Mouse (Mus musculus): Measurements from ENCODE around the gene Wwox. TPM values are rescaled to one million over a fixed set of nuclear protein-coding genes. Genes with fewer than 3 reads are reported as not detected.

Gene Wwox
- polyA plus RNA-seq, 1 experiment from 2014 or later = 13.7 TPM

DNA sequence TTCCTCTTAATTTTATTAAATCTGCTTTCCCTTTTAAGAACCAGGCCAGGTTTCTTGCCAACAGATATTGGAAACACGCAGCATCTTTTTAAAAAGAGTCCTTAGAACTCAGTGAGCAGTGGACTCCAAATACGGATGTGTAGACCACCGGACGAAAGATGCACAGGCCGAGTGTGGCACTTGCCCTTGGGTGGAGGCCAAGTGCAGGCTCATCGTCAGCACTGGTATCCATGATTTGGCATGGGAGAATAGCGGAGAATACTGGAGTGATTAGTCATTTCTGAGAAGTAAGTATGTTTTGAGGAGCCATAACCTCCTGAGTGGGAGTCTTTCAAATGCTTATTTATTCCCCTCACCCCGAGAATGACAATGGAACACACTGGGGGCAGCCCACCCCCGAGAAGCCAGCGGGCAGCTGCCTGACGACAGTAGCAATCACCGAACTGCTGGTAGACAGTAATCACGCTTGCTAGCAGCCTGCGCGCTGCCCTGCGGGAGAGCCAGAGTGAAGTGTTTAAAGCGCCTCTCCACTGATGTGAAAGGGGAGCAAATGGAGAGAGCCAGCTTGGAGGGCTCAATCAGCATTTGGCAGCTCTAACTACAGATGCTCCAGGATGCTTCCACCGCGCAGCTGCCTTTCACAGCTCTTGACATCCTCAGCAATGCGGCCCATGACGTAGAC is 29.2 kb downstream of the Wwox start:
- Histone ChIP-seq H3K4me1 (no peaks in the 10 kb centered on the region), H3K4me2 (replicated peaks) (no peak overlapping the region), H3K4me3 (replicated peaks) (no peak overlapping the region), H3K36me3 (peaks cover 5% of the 10 kb centered on the region; the same call in 1 of the 2 replicates), H3K27me3 (no peaks in the 10 kb centered on the region), H3K9ac (no peak overlapping the region), H3K9me3 (replicated peaks) (no peaks in the 10 kb centered on the region), H3K27ac (replicated peaks) (no peak overlapping the region)
- no peak for ATAC-seq (ENCODE audit: insufficient number of reproducible peaks, low FRiP score, low TSS enrichment, low read depth)
- 85% methylated on average over 21 of the region's 21 CpGs for WGBS

DNA sequence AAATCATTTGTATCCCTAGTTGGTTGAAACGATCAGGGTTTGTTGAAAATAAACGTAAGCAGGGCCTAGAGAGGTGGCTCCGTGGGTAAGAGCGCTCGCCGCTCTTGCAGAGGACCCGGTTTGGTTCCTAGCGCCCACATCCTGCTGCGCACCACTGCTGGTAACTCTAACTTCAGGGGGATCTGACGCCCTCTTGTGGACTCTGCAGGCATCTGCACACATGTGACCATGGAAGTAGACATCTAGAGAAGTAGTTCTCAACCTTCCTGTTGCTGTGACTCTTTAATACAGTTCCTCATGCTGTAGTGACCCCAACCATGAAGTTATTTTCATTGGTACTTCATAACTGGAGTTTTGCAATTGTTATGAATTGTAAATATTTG is 29.7 kb downstream of the Wwox start:
- Histone ChIP-seq H3K27ac (replicated peaks) (no peak overlapping the region), H3K9ac (no peak overlapping the region), H3K4me1 (no peaks in the 10 kb centered on the region), H3K9me3 (replicated peaks) (no peaks in the 10 kb centered on the region), H3K27me3 (no peaks in the 10 kb centered on the region), H3K4me2 (replicated peaks) (no peak overlapping the region), H3K4me3 (replicated peaks) (no peak overlapping the region), H3K36me3 (peaks cover 5% of the 10 kb centered on the region; the same call in 1 of the 2 replicates)
- WGBS = 91% methylated on average over 10 of the region's 10 CpGs
- ATAC-seq (ENCODE audit: insufficient number of reproducible peaks, low FRiP score, low TSS enrichment, low read depth) = no peak

DNA sequence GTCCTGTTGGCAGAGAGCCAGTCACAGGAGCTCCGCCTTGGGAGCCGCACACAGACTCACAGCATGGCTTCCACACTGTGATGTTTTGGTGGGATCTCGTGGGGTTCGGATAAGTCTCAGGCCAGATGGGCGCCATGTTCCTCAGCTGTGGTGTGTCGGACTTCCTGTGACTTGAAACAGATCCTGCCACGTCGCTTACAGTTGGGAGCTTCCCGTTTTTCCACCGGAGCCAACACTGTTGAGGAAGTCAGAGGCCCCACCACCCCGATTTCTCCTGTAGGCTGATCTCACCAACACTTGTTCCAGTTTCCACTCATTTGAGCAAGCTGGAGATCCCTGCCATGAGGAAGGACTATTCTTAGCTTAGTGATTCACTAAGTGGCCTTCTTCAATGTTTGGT is 34.1 kb downstream of the Wwox start:
- WGBS = 84% methylated on average over 11 of the region's 11 CpGs
- Histone ChIP-seq H3K4me3 (replicated peaks) (no peak overlapping the region), H3K9me3 (replicated peaks) (no peaks in the 10 kb centered on the region), H3K4me1 (peaks cover 7% of the 10 kb centered on the region; the same call in 1 of the 2 replicates), H3K27ac (replicated peaks) (no peak overlapping the region), H3K27me3 (no peaks in the 10 kb centered on the region), H3K9ac (no peak overlapping the region), H3K36me3 (peaks cover 5% of the 10 kb centered on the region; the same call in 1 of the 2 replicates), H3K4me2 (replicated peaks) (no peak overlapping the region)
- no peak for ATAC-seq (ENCODE audit: insufficient number of reproducible peaks, low FRiP score, low TSS enrichment, low read depth)

- 60% methylated on average over 10 of the region's 10 CpGs for WGBS
- H3K9ac ChIP-seq = no peak overlapping the region
- H3K9me3 ChIP-seq (replicated peaks) = no peaks in the 10 kb centered on the region
- H3K27me3 ChIP-seq = no peaks in the 10 kb centered on the region
- ATAC-seq (ENCODE audit: insufficient number of reproducible peaks, low FRiP score, low TSS enrichment, low read depth) = 0 out of 2 replicates have a peak, but pooled peaks have one; percentile 24
- H3K4me2 ChIP-seq (replicated peaks) = no peak overlapping the region
- H3K36me3 ChIP-seq = no peaks in the 10 kb centered on the region
- peaks cover 7% of the 10 kb centered on the region; the same call in 1 of the 2 replicates for H3K4me1 ChIP-seq
- no peak overlapping the region for H3K27ac ChIP-seq (replicated peaks)
- H3K4me3 ChIP-seq (replicated peaks) = no peak overlapping the region
These were observed 37.5 kb downstream of the Wwox start for GRCm38 (mm10) chr8:114476919-114477318.

DNA sequence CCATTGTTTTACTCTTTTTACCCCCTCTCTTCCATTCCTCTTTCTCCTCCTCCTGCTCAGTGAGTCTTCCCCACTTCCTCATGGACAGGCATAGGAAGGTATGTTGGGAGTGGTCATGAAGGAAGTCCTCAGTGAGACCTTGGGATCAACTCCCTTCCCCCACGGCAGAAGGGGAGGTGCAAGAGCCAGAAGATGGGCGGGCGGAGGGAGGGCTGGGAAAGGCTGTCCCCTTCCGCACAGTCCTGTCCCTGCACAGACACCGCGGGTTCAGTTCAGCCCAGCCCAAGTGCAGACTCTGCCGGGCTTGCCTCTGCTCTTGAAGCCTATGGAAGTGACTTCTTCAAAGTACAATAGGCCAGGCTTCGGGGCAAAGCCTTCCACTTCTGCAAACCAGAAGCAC is 38.3 kb downstream of the Wwox start:
- 80% methylated on average over 8 of the region's 8 CpGs for WGBS
- ATAC-seq (ENCODE audit: insufficient number of reproducible peaks, low FRiP score, low TSS enrichment, low read depth) = no peak
- peaks cover 7% of the 10 kb centered on the region; the same call in 1 of the 2 replicates for H3K4me1 ChIP-seq
- H3K27ac ChIP-seq (replicated peaks) = no peak overlapping the region
- H3K4me2 ChIP-seq (replicated peaks) = no peak overlapping the region
- H3K9ac ChIP-seq = no peak overlapping the region
- no peaks in the 10 kb centered on the region for H3K27me3 ChIP-seq
- no peak overlapping the region for H3K4me3 ChIP-seq (replicated peaks)
- H3K36me3 ChIP-seq = no peaks in the 10 kb centered on the region
- no peaks in the 10 kb centered on the region for H3K9me3 ChIP-seq (replicated peaks)

DNA sequence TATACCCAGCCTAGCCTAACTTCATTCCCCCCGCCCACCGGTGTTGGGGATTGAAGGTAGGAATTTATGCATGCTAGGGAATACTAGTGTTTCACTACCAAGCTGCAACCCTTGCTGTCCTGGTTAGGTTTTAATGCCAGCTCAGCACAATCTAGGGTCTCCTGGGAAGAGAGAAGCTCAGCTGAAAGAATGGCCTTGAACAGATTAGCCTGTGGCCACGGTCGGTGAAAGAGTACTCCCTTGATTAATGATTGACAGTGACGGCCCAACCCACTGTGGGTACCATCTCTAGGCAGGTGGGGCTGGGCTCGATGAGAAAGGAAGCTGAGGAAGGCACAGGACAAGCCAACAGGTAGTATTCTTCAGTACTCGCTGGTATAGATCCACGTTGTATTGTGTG is 40.3 kb downstream of the Wwox start:
- ATAC-seq (ENCODE audit: insufficient number of reproducible peaks, low FRiP score, low TSS enrichment, low read depth) = no peak
- 66% methylated on average over 8 of the region's 8 CpGs for WGBS
- Histone ChIP-seq H3K9me3 (replicated peaks) (no peaks in the 10 kb centered on the region), H3K4me2 (replicated peaks) (no peak overlapping the region), H3K9ac (no peak overlapping the region), H3K27ac (replicated peaks) (no peak overlapping the region), H3K27me3 (no peaks in the 10 kb centered on the region), H3K4me3 (replicated peaks) (no peak overlapping the region), H3K36me3 (no peaks in the 10 kb centered on the region), H3K4me1 (peaks cover 7% of the 10 kb centered on the region; the same call in 1 of the 2 replicates)

DNA sequence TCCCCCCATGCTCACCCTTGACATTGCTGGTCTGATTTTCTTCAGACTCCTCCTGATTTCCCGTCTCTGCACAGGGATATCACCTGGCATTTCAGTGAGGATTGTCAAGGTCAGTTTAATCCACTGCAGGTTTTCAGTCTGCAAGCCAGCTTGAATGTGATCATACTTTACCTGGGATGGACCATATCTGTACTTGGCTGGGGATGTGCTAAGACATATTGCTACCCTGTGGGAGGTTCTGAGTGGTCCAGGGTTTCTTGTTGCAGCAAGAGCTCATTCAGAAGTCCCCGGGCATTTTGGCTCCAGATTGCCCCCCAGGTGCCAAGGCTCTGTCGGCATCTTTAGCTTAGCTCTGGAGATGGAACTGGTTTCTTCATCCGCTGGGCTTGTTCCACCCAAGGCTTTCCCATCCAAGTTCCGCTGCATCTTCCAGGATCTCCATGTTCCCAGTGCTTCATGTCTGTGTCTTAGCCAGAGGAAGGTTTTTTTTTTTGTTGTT is 52.3 kb downstream of the Wwox start:
- Histone ChIP-seq H3K36me3 (no peaks in the 10 kb centered on the region), H3K27me3 (no peaks in the 10 kb centered on the region), H3K4me3 (replicated peaks) (no peak overlapping the region), H3K27ac (replicated peaks) (no peak overlapping the region), H3K9me3 (replicated peaks) (no peaks in the 10 kb centered on the region), H3K4me1 (no peaks in the 10 kb centered on the region), H3K9ac (no peak overlapping the region), H3K4me2 (replicated peaks) (no peak overlapping the region)
- WGBS = 80% methylated on average over 5 of the region's 5 CpGs
- ATAC-seq (ENCODE audit: insufficient number of reproducible peaks, low FRiP score, low TSS enrichment, low read depth) = no peak

DNA sequence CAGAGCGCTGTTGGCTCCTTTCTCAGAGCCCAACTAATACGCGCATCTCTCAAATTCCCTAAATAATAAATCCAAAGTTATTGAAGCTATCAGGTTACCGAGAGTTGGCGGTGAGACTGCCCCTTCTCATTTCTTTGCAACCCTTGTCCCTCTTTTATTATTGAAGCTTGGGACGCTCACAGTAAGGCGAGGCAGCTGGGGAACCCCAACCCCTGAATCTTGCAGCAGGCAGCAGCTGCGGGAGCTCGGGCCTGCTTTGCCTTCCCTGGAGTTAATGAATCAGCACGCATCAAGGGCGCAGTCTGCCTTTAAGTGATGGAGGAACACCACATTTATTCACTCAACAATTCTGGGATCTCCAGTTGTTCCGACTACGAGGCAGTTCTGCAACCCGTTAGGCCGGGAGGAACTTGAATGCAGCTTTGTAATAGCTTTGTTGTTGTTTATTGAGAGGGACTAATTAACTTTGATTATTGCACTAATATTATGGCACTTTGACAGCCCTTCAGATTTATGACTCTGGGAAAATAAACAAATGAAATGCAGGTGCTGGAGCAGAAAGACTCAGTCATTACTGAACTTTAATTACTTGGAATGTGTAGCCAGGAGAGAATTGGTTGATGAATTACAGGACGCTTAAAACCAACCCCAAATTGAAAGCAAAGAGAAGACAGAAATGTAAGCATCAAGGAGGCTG is 60.1 kb downstream of the Wwox start:
- WGBS = 38% methylated on average over 16 of the region's 16 CpGs
- Histone ChIP-seq H3K4me2 (replicated peaks) (no peak overlapping the region; the same call in 1 of the 2 replicates), H3K9ac (no peak overlapping the region)

GRCm38 (mm10) chr8:114501906-114502305 is 62.5 kb downstream of the Wwox start:
- H3K36me3 ChIP-seq = no peaks in the 10 kb centered on the region
- H3K27me3 ChIP-seq = no peaks in the 10 kb centered on the region
- H3K4me2 ChIP-seq (replicated peaks) = no peak overlapping the region
- ATAC-seq (ENCODE audit: insufficient number of reproducible peaks, low FRiP score, low TSS enrichment, low read depth) = no peak
- H3K9ac ChIP-seq = no peak overlapping the region
- H3K9me3 ChIP-seq (replicated peaks) = no peaks in the 10 kb centered on the region
- peaks cover 40% of the 10 kb centered on the region for H3K4me1 ChIP-seq
- no peak overlapping the region for H3K4me3 ChIP-seq (replicated peaks)
- no peak overlapping the region for H3K27ac ChIP-seq (replicated peaks)
- 30% methylated on average over 6 of the region's 6 CpGs for WGBS

More for the DNA sequence above, 60.1 kb downstream of the Wwox start:
- no peak overlapping the region for H3K27ac ChIP-seq (replicated peaks)
- no peaks in the 10 kb centered on the region for H3K36me3 ChIP-seq
- H3K9me3 ChIP-seq (replicated peaks) = no peaks in the 10 kb centered on the region
- ATAC-seq (ENCODE audit: insufficient number of reproducible peaks, low FRiP score, low TSS enrichment, low read depth) = no peak
- H3K4me1 ChIP-seq = peaks cover 23% of the 10 kb centered on the region
- H3K27me3 ChIP-seq = no peaks in the 10 kb centered on the region
- H3K4me3 ChIP-seq (replicated peaks) = no peak overlapping the region

- H3K27ac ChIP-seq (replicated peaks) = no peak overlapping the region
- no peak overlapping the region for H3K9ac ChIP-seq
- WGBS = 84% methylated on average over 3 of the region's 3 CpGs
- no peaks in the 10 kb centered on the region for H3K9me3 ChIP-seq (replicated peaks)
- H3K27me3 ChIP-seq = no peaks in the 10 kb centered on the region
- no peak overlapping the region for H3K4me3 ChIP-seq (replicated peaks)
- H3K4me1 ChIP-seq = peaks cover 40% of the 10 kb centered on the region
- H3K4me2 ChIP-seq (replicated peaks) = no peak overlapping the region
- no peak for ATAC-seq (ENCODE audit: insufficient number of reproducible peaks, low FRiP score, low TSS enrichment, low read depth)
- no peaks in the 10 kb centered on the region for H3K36me3 ChIP-seq
These were observed 63.7 kb downstream of the Wwox start for GRCm38 (mm10) chr8:114503196-114503595.

GRCm38 (mm10) chr8:114504889-114505288 is 65.4 kb downstream of the Wwox start:
- no peaks in the 10 kb centered on the region for H3K9me3 ChIP-seq (replicated peaks)
- 17% methylated on average over 11 of the region's 11 CpGs for WGBS
- H3K4me3 ChIP-seq (replicated peaks) = peak overlapping the region; percentile 24
- H3K9ac ChIP-seq = no peak overlapping the region
- peak overlapping the region; percentile 76 for H3K27ac ChIP-seq (replicated peaks)
- H3K36me3 ChIP-seq = no peaks in the 10 kb centered on the region
- peaks cover 30% of the 10 kb centered on the region for H3K4me1 ChIP-seq
- H3K27me3 ChIP-seq = 0 out of 2 replicates have a peak, but pooled peaks cover 3% of the 10 kb centered on the region
- H3K4me2 ChIP-seq (replicated peaks) = peak overlapping the region; percentile 48
- ATAC-seq (ENCODE audit: insufficient number of reproducible peaks, low FRiP score, low TSS enrichment, low read depth) = no peak

All from embryonic facial prominence, embryonic 15.5 days (tissue).